Mouse (Mus musculus) limb, embryonic 14.5 days (tissue): ENCODE data around the gene Tns1. TPM values are rescaled to one million over a fixed set of nuclear protein-coding genes. Genes with fewer than 3 reads are reported as not detected.
A peak's percentile ranks its signal among the peaks of the same experiment; 100 is the strongest.

Experiments
- ATAC-seq: fragments of 200-750 bp; cut with Nextera tagmentation; 2 replicates; pipeline ENCODE4 v1.8.0; 2017; ENCODE audit warnings: low read depth, moderate number of reproducible peaks, moderate TSS enrichment; ENCODE audit not compliant: low FRiP score
- DNase-seq: peaks from one replicate; pipeline ENCODE4 v3.0.0-alpha.2; 2015; ENCODE audit warnings: low spot score
- H3K27ac ChIP-seq: fragments of 300-500 bp; sonication (generic); replicated peaks from 2 replicates; pipeline ENCODE4 v1.5.1; 2014; ENCODE audit warnings: low read depth, mild to moderate bottlenecking, low read length, moderate library complexity, mixed read lengths
- H3K27me3 ChIP-seq: fragments of 300-500 bp; sonication (generic); 2 replicates; pipeline ENCODE4 v1.6.1; 2014; ENCODE audit warnings: low read length, mixed read lengths; ENCODE audit not compliant: control insufficient read depth, insufficient read depth
- H3K36me3 ChIP-seq: fragments of 300-500 bp; sonication (generic); 2 replicates; pipeline ENCODE4 v1.6.1; 2014; ENCODE audit warnings: mild to moderate bottlenecking, low read length, moderate library complexity, mixed read lengths; ENCODE audit not compliant: control insufficient read depth, insufficient read depth
- H3K4me1 ChIP-seq: fragments of 300-500 bp; sonication (generic); 2 replicates; pipeline ENCODE4 v1.6.1; 2014; ENCODE audit warnings: antibody characterized with exemption, low read length, mixed read lengths; ENCODE audit not compliant: control insufficient read depth, insufficient read depth
- H3K4me2 ChIP-seq: fragments of 300-500 bp; sonication (generic); replicated peaks from 2 replicates; pipeline ENCODE4 v1.6.1; 2014; ENCODE audit warnings: low read depth, mild to moderate bottlenecking, low read length, moderate library complexity; ENCODE audit not compliant: severe bottlenecking
- H3K4me3 ChIP-seq: fragments of 300-500 bp; sonication (generic); replicated peaks from 2 replicates; pipeline ENCODE4 v1.5.1; 2014; ENCODE audit warnings: low read length
- H3K9ac ChIP-seq: fragments of 300-500 bp; sonication (generic); 2 replicates; pipeline ENCODE4 v1.6.1; 2014; ENCODE audit warnings: mild to moderate bottlenecking, low read depth, low read length, moderate library complexity; ENCODE audit not compliant: severe bottlenecking
- H3K9me3 ChIP-seq: fragments of 300-500 bp; sonication (generic); 2 replicates; pipeline ENCODE4 v1.6.1; 2016; ENCODE audit warnings: low read length; ENCODE audit not compliant: control insufficient read depth
- POLR2A ChIP-seq: fragments of 200-500 bp; IDR thresholded peaks from 2 replicates; pipeline ENCODE4 v1.8.0; 2012; ENCODE audit warnings: inconsistent platforms, mild to moderate bottlenecking, moderate library complexity, borderline replicate concordance; ENCODE audit not compliant: insufficient read depth, insufficient read length; ENCODE audit errors: extremely low read depth
- WGBS: fragments of 180-500 bp; shearing (Covaris S2); extraction: QIAGEN DNeasy Blood & Tissue Kit; methylation state at CpG from one replicate; pipeline ENCODE4 v1.1.7; 2014; 5-methylcytosine and 5-hydroxymethylcytosine counted together
- polyA plus RNA-seq, 2 experiments: library from polyadenylated mRNA; depleted of rRNA in 1 of 2; stranded (reverse) in 1 of 2; unstranded in 1 of 2; fragments of >200 nt; fragmentation: Nextera tagmentation in 1 of 2; extraction: Ambion mirVana in 1 of 2; gene quantifications; 2 replicates each; pipeline versions ENCODE4 v1.2.1 to v1.2.3; 2012 to 2014

Tns1 gene
- polyA plus RNA-seq, 2 experiments = 38.0 to 51.3 TPM

DNA sequence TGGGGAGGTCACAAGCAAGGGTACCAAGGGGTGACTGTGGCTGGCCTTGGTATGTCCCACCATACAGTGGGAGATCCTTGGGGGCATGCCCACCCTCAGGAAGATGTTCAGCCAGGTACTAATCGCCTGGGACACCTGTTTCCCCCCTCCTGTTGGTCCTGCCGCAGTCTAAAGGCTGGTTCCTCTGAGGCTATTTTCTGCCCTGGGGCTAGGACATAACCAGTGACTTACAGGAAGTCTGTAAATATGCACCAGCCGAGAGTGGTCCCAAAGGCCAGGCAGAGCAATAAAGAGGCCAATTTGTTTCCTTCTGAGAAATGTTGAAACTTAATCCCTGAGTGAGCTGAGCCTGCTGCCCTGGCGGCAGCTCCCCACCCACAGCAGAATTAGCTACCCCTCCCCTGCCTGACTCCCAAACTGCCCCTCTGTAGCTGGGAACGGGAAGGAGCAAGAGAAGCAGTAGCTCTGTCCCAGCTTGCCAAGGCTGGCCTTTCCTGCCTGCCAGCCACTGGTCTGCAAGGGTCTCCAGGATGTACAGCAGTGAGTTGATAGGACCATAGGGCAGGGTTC lies 154.0 kb downstream of the Tns1 start:
- no peak overlapping the region for H3K27ac ChIP-seq
- no peak for DNase-seq
- no peak overlapping the region for H3K9ac ChIP-seq
- H3K4me3 ChIP-seq = no peak overlapping the region
- H3K9me3 ChIP-seq = no peaks in the 10 kb centered on the region
- H3K4me2 ChIP-seq = no peak overlapping the region
- peaks cover 20% of the 10 kb centered on the region for H3K4me1 ChIP-seq
- 8% methylated on average over 5 of the region's 5 CpGs for WGBS
- ATAC-seq = peak; percentile 21; the same call in 1 of the 2 replicates
- peaks cover 31% of the 10 kb centered on the region for H3K36me3 ChIP-seq
- no peak for TF ChIP-seq POLR2A
- no peaks in the 10 kb centered on the region for H3K27me3 ChIP-seq

DNA sequence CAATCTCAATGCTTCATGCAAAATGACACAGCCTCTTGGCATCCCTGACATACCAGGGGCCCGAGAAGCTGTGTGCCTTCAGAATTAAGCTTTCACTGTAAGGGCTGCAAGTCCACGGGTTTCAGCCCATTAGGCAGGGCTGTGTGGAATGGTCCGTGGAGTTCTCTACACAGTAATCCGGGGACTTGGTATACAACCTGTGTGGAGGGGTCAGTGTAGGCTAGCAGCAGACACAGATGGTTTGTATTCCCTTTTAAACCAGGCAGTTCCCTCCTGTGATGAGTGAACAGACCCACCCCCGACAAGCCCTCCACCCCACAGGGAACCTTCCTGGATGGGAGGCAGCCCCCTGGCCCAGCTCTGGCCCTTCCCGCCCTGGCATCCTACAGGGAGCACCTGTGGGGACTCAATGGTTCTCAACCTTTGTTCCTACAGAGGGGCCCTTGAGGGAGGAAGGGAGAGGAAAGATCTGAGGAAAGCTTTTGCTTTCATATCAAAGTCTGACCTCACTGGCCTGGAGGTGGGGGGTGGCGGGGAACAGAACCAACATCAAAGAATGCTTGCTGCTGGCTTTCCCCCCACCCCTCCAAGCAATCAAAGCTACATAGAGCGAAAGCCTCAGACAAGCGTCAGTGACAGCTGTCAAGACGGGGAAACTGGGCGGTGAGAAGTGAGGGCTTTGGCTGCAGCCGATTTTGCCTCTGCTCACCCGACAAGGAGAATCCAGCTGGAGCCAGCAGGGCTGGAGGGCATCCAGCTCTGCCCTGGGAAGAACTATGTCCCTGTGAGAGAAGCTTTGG lies 155.3 kb downstream of the Tns1 start:
- H3K9ac ChIP-seq = no peak overlapping the region
- no peaks in the 10 kb centered on the region for H3K9me3 ChIP-seq
- no peak for TF ChIP-seq POLR2A
- H3K27me3 ChIP-seq = no peaks in the 10 kb centered on the region
- no peak overlapping the region for H3K4me2 ChIP-seq
- WGBS = 18% methylated on average over 13 of the region's 13 CpGs
- DNase-seq (no peak), ATAC-seq (no peak)
- H3K27ac ChIP-seq = 0 out of 2 replicates have a peak overlapping the region, but pooled peaks have one; percentile 38
- no peak overlapping the region for H3K4me3 ChIP-seq
- H3K4me1 ChIP-seq = peaks cover 28% of the 10 kb centered on the region
- peaks cover 19% of the 10 kb centered on the region for H3K36me3 ChIP-seq

- Histone ChIP-seq H3K27ac (no peak overlapping the region), H3K4me2 (no peak overlapping the region), H3K4me3 (no peak overlapping the region), H3K36me3 (peaks cover 11% of the 10 kb centered on the region), H3K9ac (no peak overlapping the region), H3K4me1 (peaks cover 48% of the 10 kb centered on the region), H3K27me3 (no peaks in the 10 kb centered on the region), H3K9me3 (no peaks in the 10 kb centered on the region)
- ATAC-seq (no peak), DNase-seq (no peak)
- WGBS = 65% methylated on average over 12 of the region's 12 CpGs
- no peak for TF ChIP-seq POLR2A
These were observed 157.6 kb downstream of the Tns1 start for GRCm38 (mm10) chr1:73966411-73967238.

DNA sequence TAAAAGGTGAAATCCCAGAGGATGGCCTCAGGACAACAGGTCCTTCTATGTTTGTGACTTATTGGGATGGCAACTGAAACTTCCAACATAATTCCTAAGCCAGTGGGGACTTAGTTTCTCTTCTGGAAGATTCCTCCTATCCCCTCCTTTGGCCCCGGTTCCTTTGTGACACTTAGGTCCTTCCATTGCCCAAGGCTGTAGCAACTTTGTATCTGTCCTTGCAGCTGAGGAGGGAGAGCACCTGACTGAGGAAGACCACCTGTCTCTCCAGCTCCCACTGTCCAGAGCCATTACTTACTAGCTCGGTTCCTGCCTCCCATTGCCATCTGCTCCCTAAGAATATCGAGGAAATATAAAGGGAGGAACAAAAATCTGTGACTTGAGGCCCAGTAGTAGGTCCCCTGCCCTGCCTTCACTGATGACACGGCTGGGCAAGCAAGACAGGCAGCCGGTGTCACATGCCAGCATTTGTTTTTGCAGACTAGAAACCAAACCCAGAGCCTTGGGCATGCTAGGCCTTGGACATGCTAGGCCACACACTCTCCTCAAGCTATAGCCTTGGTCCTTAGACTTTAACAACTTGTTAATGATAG lies 160.0 kb downstream of the Tns1 start:
- Histone ChIP-seq H3K27me3 (no peaks in the 10 kb centered on the region), H3K4me2 (peak overlapping the region; percentile 35; the same call in 1 of the 2 replicates), H3K9me3 (no peaks in the 10 kb centered on the region), H3K27ac (peak overlapping the region; percentile 96), H3K36me3 (peaks cover 4% of the 10 kb centered on the region; the same call in 1 of the 2 replicates), H3K4me1 (peaks cover 37% of the 10 kb centered on the region), H3K4me3 (no peak overlapping the region), H3K9ac (peak overlapping the region; percentile 49; the same call in 1 of the 2 replicates)
- WGBS = 82% methylated on average over 5 of the region's 5 CpGs
- DNase-seq (no peak), ATAC-seq (no peak)
- no peak for TF ChIP-seq POLR2A

DNA sequence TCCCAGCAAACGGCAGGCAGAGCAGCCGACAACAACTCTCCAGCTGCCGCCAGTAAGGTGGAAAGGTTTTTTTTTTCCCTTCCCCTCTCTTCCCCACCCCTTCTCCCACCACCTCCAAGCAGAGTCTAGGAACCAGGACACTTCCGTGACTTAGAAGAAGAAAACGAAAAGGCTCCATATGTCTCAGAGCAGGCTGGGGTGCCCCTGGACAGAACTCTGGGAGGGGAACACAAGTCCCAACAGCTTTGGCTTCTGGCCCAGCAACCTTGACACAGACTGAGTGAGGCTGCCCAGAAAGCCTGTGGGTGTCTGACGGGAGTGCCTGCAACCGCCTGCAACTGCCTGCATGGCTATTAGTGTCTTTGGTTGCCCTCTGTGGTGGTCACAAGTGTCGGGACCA lies 160.6 kb downstream of the Tns1 start:
- Histone ChIP-seq H3K9ac (peak overlapping the region; percentile 49), H3K4me2 (peak overlapping the region; percentile 35), H3K4me1 (peaks cover 32% of the 10 kb centered on the region), H3K9me3 (no peaks in the 10 kb centered on the region), H3K36me3 (peaks cover 4% of the 10 kb centered on the region; the same call in 1 of the 2 replicates), H3K27ac (peak overlapping the region; percentile 96), H3K4me3 (no peak overlapping the region), H3K27me3 (no peaks in the 10 kb centered on the region)
- 18% methylated on average over 8 of the region's 8 CpGs for WGBS
- TF ChIP-seq POLR2A = no peak
- ATAC-seq = no peak; the same call in 1 of the 2 replicates
- DNase-seq = no peak
